Mouse (Mus musculus) left cerebral cortex, postnatal 36 days (tissue): ENCODE measurements at regions not wholly inside any gene's neighbourhood (a gene's known extent, or its start where the extent isn't known, plus 50 kb on each side); places are given as distances from the start of the nearest gene placed in this dataset.

ENCODE experiments used
- DNase-seq, 2 experiments: peaks; one replicate each; pipeline ENCODE4 v3.0.0; 2021 to 2022; ENCODE audit warnings: low spot score in 2 of 2, mixed read lengths in 1 of 2
- intact Hi-C: fragments of 180-260 bp; cut with DNase I; formaldehyde crosslinking; loops from one replicate; pipeline ENCODE4 v1.15.1; 2025

- no peak for DNase-seq
- intact Hi-C loops, result no loop called here
Measured at GRCm38 (mm10) chr12:51032193-51032592, 315.7 kb upstream of the G2e3 start.

- intact Hi-C loops, result no loop called here
- no peak for DNase-seq
Measured at GRCm38 (mm10) chr12:51028601-51029174, 319.2 kb upstream of the G2e3 start.

GRCm38 (mm10) chr12:51026046-51026445, 321.8 kb upstream of the G2e3 start:
- intact Hi-C loops, result no loop called here
- no peak for DNase-seq

GRCm38 (mm10) chr12:51025531-51025930, 322.3 kb upstream of the G2e3 start:
- no peak for DNase-seq

GRCm38 (mm10) chr12:51024057-51024743, 323.7 kb upstream of the G2e3 start:
- intact Hi-C loops, result no loop called here
- DNase-seq, result no peak

More at GRCm38 (mm10) chr12:51025531-51025930, 322.3 kb upstream of the G2e3 start:
- intact Hi-C loops, result no loop called here

- no peak for DNase-seq
- intact Hi-C loops, result no loop called here
Measured at GRCm38 (mm10) chr12:51018185-51018584, 329.7 kb upstream of the G2e3 start.

- DNase-seq, result peak; percentile 47 to 53
- intact Hi-C loops, result no loop called here
Measured at GRCm38 (mm10) chr12:51016081-51016480, 331.8 kb upstream of the G2e3 start.

- intact Hi-C loops, result loop anchor here (10.0 kb wide), 1 partner anchor 175 kb away; no protein-coding TSS in a partner anchor
- DNase-seq, result no peak
Measured at GRCm38 (mm10) chr12:51009644-51010043, 338.2 kb upstream of the G2e3 start.

GRCm38 (mm10) chr12:51001722-51002592, 345.9 kb upstream of the G2e3 start:
- no peak for DNase-seq
- intact Hi-C loops, result loop anchor here (10.0 kb wide), 1 partner anchor 183 kb away; no protein-coding TSS in a partner anchor

GRCm38 (mm10) chr12:51001096-51001495, 346.8 kb upstream of the G2e3 start:
- DNase-seq, result no peak
- intact Hi-C loops, result loop anchor here (10.0 kb wide), 1 partner anchor 184 kb away; no protein-coding TSS in a partner anchor

- intact Hi-C loops, result loop anchor here (10.0 kb wide), 1 partner anchor 184 kb away; no protein-coding TSS in a partner anchor
- no peak for DNase-seq
Measured at GRCm38 (mm10) chr12:51000281-51001075, 347.4 kb upstream of the G2e3 start.

- intact Hi-C loops, result loop anchor here (10.0 kb wide), 1 partner anchor 185 kb away; no protein-coding TSS in a partner anchor
- peak; percentile 81 to 83 for DNase-seq
Measured at GRCm38 (mm10) chr12:50999295-51000237, 348.3 kb upstream of the G2e3 start.

GRCm38 (mm10) chr12:50995664-50996063, 346.8 kb upstream of the Prkd1 start:
- intact Hi-C loops, result no loop called here

GRCm38 (mm10) chr12:50989561-50990325, 340.8 kb upstream of the Prkd1 start:
- no peak for DNase-seq
- intact Hi-C loops, result no loop called here

More at GRCm38 (mm10) chr12:50995664-50996063, 346.8 kb upstream of the Prkd1 start:
- no peak for DNase-seq

- intact Hi-C loops, result no loop called here
- no peak for DNase-seq
Measured at GRCm38 (mm10) chr12:50981318-50981717, 332.4 kb upstream of the Prkd1 start.

- no peak for DNase-seq
- intact Hi-C loops, result no loop called here
Measured at GRCm38 (mm10) chr12:50980800-50981199, 331.9 kb upstream of the Prkd1 start.

- intact Hi-C loops, result no loop called here
Measured at GRCm38 (mm10) chr12:50970759-50971122, 321.8 kb upstream of the Prkd1 start.

More at GRCm38 (mm10) chr12:50970759-50971122, 321.8 kb upstream of the Prkd1 start:
- DNase-seq, result no peak
